Mouse (Mus musculus): Measurements from ENCODE around the gene Olfr107.

The Olfr107 gene

DNA sequence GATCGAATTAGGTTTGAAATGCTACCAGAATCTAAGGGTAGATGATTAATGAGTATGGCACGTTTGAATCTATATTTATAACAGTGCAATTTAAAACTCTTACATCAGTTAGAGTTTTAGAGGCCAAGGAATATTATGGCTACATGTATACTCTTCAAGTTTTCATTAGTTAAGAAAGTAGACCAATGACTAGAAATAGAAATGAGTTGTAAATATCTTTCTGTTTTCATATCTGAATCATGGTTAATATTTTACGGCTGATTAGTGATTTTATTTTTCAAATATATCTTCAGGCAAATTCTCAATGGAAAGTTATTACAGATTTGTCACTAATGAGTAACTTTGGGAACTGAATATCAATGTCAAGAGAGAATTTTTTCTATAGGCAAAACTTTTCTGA is at the start of gene Olfr107:
Gene Olfr107 (plus strand): TSS at position 301 of the 400 bp plus-strand sequence.
- no peak for DNase-seq

DNA sequence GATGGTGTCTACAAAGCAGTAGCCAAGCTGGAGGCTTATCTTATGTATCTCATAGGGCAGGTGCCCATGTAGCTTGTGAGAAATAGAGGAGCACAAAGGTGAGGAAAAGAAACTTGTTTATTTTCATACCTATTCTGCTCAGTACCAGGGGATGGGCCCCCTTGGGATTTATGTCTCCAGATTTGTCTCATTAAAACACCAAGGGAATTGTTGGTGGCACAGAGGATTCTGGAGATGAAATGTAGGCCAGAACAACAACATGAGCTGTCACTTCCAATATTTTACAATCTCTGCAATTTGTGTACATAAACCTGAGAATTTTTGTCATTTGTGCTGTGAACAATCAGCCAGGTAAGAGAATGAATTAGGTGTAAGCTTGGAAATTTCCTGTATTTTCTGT is 39.7 kb upstream of the Olfr107 start, which contains the start of gene Olfr104-ps:
Gene Olfr104-ps (plus strand): TSS at position 301 of the 400 bp plus-strand sequence.
- DNase-seq: no peak

DNA sequence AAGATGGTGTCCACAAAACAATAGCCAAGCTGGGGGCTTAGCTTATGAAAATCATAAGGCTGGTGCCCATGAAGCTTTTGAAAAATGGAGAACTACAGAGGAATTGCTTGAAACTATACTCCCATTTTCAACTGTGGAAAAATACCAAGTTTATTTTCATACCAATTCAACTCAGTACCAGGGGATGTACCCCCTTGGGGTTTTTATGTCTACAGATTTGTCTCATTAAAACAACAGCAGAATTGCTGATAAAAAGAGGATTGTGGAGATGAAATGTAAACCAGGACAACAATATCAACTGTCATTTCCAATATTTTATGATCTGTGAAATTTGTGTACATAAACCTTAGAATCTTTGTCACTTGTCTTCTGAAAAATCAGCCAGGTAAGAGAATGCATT is 20.3 kb upstream of the Olfr107 start, which contains the start of gene Olfr105-ps:
Gene Olfr105-ps (plus strand): TSS at position 301 of the 400 bp plus-strand sequence.
- no peak for DNase-seq

- no peak for DNase-seq
These were observed 8.9 kb upstream of the Olfr107 start, which contains the start of gene Olfr106-ps for GRCm38 (mm10) chr17:37390093-37390492. TSS of gene Olfr106-ps (plus strand) at chr17:37390393.

DNA sequence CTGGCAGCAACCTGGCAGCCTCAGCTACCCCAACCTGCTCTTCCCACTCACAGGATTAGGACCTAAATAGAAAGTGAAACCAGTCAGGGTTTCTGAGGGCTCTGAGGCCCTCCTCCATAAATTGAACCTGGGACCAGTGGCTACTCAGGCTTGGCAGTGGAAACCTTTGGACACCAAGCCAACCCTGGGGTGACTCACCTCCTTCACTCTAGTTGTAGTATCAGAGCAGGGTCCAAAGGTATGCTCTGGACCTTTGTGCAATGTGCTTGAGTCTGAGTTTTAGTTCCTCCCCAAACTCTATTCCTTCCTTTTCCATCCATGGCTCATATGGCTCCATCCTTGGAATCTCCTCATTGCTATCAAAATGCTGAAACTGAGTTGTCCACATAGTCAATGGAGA is 14.4 kb downstream of the Olfr107 start:
- DNase-seq: no peak

DNA sequence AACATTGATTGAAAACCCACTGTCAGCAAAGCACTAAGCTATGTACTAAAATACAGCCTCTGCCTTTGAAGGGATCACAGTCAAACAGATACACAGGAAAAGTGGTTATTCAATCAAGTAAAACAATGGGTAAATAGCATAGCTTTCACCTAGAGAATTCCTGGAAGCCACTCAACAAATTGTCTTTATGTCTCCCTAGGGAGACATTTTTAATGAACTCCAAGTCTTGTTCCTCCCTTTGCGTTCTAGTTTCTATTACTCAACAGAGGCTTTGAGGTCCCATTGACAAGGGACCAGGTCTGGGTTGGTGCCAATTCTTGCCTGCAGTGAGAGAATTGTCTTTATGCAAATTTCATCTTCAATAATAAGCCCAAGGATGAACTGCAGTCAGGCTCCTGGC is 46.2 kb downstream of the Olfr107 start, which contains the start of gene Olfr108:
Gene Olfr108 (plus strand): TSS at position 301 of the 400 bp plus-strand sequence.
- DNase-seq: no peak

Data from cerebellum, adult 8-10 months (tissue).